Mouse (Mus musculus) MEL (cell line): ENCODE results near the gene Slc10a6.

Experiments
- CTCF ChIP-seq, 3 experiments: IDR thresholded peaks in 2 of 3; conservative IDR thresholded peaks in 1 of 3; 2 replicates each; pipeline ENCODE4 v1.5.1; 2011 to 2012; ENCODE audit warnings: low read length in 3 of 3, low read depth in 2 of 3, mild to moderate bottlenecking in 2 of 3, improper control_type of control experiment in 1 of 3, inconsistent platforms in 1 of 3, mixed read lengths in 1 of 3, moderate library complexity in 1 of 3; ENCODE audit not compliant: control insufficient read depth in 1 of 3, insufficient read depth in 1 of 3, poor library complexity in 1 of 3, severe bottlenecking in 1 of 3
- EP300 ChIP-seq, 2 experiments: IDR thresholded peaks; 2 replicates each; pipeline ENCODE4 v1.6.1; 2011; ENCODE audit warnings: improper control_type of control experiment in 2 of 2, low read length in 2 of 2, low read depth in 1 of 2, mild to moderate bottlenecking in 1 of 2
- KAT2A ChIP-seq: conservative IDR thresholded peaks from 2 replicates; pipeline ENCODE4 v1.6.1; 2012; ENCODE audit warnings: low read depth, low read length, improper control_type of control experiment, inconsistent platforms
- POLR2A ChIP-seq, 2 experiments: IDR thresholded peaks; 2 replicates each; pipeline ENCODE4 v1.6.1; 2011 to 2012; ENCODE audit warnings: low read length in 2 of 2, mild to moderate bottlenecking in 2 of 2, control low read depth in 1 of 2, improper control_type of control experiment in 1 of 2, low read depth in 1 of 2, moderate library complexity in 1 of 2; ENCODE audit not compliant: control insufficient read depth in 1 of 2, insufficient read depth in 1 of 2, poor library complexity in 1 of 2
- POLR2AphosphoS2 ChIP-seq: IDR thresholded peaks from 2 replicates; pipeline ENCODE4 v1.6.1; 2011; ENCODE audit warnings: low read length, improper control_type of control experiment
- TCF12 ChIP-seq: IDR thresholded peaks from 2 replicates; pipeline ENCODE4 v1.6.1; 2014; ENCODE audit warnings: low read depth, mild to moderate bottlenecking, inconsistent platforms, low read length, improper control_type of control experiment, moderate library complexity
- ZC3H11A ChIP-seq: IDR thresholded peaks from 2 replicates; pipeline ENCODE4 v1.6.1; 2012; ENCODE audit warnings: low read depth, mild to moderate bottlenecking, inconsistent platforms, low read length, improper control_type of control experiment
- ZMIZ1 ChIP-seq: IDR thresholded peaks from 2 replicates; pipeline ENCODE4 v1.6.1; 2012; ENCODE audit warnings: low read depth, mild to moderate bottlenecking, inconsistent platforms, low read length, improper control_type of control experiment, moderate library complexity

DNA sequence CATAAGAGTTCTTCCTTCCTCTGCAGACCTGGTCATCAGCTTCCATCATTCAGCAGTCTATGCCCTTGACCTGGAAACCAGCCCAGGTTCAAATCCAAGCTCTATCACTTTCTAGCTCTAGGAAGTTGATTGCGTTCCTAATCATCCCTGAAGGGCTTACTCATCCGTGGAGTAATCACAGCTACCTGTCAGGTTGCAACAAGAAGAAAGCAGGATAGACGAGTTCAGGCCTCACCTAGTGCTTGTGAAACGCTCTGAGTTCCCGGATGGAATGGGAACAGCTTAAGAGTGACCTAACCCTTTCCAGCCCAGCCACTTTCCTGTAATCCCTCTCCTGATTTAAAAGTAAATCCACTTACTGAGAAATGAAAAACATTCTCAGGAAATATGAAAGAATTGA is 19.1 kb downstream of the Slc10a6 start:
- TF ChIP-seq POLR2A (IDR thresholded peaks at IDR 0.05; ENCODE audit: control insufficient read depth in 1 of 2, insufficient read depth in 1 of 2, low read depth in 1 of 2, low read length in 2 of 2, poor library complexity in 1 of 2) (no peak), CTCF (IDR thresholded peaks at IDR 0.05 in 2 of 3, conservative IDR thresholded peaks at IDR 0.05 in 1 of 3; ENCODE audit: control insufficient read depth in 1 of 3, insufficient read depth in 1 of 3, low read depth in 2 of 3, low read length in 3 of 3, poor library complexity in 1 of 3, severe bottlenecking in 1 of 3) (no peak), POLR2AphosphoS2 (no peak), EP300 (IDR thresholded peaks at IDR 0.05; ENCODE audit: low read depth in 1 of 2, low read length in 2 of 2) (no peak), TCF12 (no peak), ZMIZ1 (no peak), ZC3H11A (no peak), KAT2A (no peak)
